Mouse (Mus musculus): ENCODE data around the gene Sprr2h. TPM values are rescaled to one million over a fixed set of nuclear protein-coding genes. Genes with fewer than 3 reads are reported as not detected.

The Sprr2h gene
- polyA plus RNA-seq (2012; rRNA removed), result not detected in 2 replicates

DNA sequence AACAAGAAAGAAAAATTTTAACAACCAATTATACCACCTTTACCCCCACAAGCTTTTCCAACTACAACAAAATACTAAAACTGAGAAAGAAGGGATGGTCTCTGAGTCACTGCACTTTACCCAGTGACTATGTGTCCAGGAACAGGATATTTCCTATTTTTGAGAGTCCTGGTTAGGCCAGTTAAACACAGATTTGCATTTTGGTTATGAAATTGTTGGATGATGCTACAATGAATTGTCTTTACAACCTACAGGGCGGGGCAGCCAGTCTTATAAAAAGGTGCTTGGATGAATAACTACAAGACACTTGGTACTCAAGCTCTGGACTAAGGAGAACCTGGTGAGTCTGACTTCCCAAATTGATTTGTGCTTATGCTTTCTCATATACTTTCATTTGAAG is at the start of gene Sprr2h:
Gene Sprr2h (plus strand): TSS at position 301 of the 400 bp plus-strand sequence.

DNA sequence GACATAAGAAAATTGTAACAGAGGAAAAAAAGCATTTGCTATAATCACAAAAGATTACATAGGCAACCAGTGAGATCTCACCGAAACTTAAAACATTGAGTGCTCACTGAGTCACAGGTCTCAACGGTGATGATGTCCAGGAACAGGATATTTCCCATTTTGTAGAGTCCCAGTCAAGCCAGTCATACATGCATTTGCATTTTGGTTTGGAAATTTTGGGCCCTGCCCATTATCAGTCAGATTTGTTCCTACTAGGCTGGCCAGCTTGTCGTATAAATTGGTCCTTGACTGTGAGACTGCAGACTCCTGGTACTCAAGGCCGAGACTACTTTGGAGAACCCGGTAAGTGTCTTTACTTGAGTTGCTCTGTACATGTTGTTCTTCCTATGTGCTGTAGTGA is 46.6 kb upstream of the Sprr2h start, which contains the start of gene Sprr2d:
Gene Sprr2d (plus strand): TSS at position 301 of the 400 bp plus-strand sequence.

DNA sequence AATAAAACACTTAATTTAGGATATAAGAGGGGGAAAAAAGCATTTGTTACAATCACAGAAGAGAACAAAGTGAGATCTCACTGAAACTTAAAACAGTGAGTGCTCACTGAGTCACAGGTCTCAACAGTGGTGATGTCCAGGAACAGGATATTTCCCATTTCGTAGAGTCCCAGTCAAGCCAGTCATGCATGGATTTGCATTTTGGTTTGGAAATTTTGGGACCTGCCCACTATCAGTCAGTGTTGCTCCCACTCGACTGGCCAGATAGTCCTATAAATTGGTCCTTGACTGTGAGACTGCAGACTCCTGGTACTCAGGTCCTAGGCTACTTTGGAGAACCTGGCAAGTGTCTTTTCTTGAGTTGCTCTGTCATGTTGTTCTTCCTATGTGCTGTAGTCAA is 33.6 kb upstream of the Sprr2h start, which contains the start of gene Sprr2e:
Gene Sprr2e (plus strand): TSS at position 301 of the 400 bp plus-strand sequence.

DNA sequence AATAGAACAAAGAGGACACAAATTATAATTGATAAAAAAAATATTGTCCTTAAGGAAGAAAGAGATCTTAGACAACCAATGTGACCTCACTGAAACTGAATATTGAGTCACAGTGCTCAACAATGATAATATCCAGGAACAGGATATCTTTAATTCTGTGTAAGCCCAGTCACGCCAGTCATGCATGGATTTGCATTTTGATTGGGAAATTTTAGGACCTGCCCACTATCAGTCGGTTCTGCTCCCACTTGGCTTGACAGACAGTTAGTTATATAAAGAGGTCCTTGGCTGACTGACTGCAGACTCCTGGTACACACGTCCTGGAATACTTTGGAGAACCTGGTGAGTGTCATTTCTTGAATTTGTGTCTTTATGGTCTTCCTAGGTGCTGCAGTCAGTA is 20.6 kb upstream of the Sprr2h start, which contains the start of gene Sprr2f:
Gene Sprr2f (plus strand): TSS at position 301 of the 400 bp plus-strand sequence.

DNA sequence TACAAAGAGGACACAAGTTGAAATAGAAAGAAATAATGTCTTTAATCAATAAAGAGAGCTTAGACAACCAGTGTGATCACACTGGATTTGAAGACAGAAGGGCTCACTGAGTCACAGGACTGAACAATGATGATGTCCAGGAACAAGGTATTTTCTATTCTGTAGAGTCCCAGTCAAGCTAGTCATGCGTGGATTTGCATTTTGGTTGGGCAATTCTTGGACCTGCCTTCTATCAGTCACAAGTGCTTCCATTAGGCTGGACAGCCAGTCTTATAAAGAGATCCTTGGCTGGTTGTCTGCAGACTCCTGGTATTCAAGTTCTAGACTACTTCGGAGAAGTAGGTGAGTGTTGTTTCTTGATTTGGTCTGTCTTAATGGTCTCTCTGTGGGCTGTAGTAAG is 22.2 kb downstream of the Sprr2h start, which contains the start of gene Sprr2i:
Gene Sprr2i (plus strand): TSS at position 301 of the 400 bp plus-strand sequence.

DNA sequence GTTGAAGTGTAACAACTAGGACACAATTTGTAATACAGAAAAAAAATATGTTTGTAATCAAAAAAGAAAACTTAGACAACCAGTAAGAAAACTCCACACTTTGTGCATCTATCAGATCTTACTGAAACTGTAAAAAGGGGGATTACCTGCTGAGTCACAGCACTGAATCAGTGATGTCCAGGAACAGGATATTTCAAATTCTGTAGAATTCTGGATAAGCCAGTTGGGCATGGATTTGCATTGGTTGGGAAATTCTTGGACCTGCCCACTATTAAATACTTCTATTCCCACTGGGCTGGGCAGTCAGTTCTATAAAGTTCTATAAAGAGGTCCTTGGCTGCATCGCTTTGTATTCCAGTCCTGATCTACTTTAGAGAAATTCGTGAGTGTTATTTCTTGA is 32.3 kb downstream of the Sprr2h start, which contains the start of gene Sprr2j-ps:
Gene Sprr2j-ps (plus strand): TSS at position 301 of the 400 bp plus-strand sequence.

DNA sequence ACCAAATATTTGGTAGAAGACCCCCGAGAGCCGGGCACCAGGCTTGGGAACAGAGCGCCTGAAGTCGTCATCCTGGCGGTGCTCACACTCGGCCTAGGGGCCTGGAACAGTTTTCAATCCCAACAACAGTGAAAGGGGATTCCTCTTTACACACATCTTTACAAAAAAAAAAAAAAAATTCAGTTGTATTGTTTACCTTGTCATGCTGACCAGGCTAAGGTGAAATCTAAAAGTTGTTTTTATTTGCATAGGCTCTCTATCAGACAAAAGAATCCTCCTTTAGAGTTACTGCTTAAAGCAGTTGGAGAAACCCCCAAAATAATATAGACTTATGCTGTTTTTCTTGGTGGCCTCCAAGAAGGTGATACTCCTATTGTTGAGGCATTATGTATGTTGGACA is 43.8 kb downstream of the Sprr2h start, which contains the start of gene Gm9774:
Gene Gm9774 (minus strand): TSS at position 101 of the 400 bp plus-strand sequence.

DNA sequence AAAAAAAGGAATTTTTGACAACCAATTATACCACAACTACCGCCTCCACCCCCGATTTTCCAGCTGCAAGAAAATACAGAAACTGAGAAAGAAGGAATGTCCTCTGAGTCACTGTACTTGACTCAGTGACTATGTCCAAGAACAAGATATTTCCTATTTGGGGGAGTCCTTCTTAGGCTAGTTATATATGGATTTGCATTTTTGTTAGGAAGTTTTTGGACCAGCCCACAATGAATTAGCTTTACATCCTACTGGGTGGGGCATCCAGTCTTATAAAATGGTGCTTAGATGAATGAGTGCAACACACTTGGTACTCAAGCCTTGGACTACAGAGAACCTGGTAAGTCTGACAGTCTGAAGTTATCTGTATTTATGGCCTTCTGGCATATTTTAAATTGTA is 46.8 kb downstream of the Sprr2h start, which contains the start of gene Sprr2k:
Gene Sprr2k (plus strand): TSS at position 301 of the 400 bp plus-strand sequence.

Other genes with a start within 250 kb of the Sprr2h start
- not detected in 2 replicates for gene Lelp1, start 242.9 kb upstream of the Sprr2h start, polyA plus RNA-seq (2012; rRNA removed)
- gene Sprr2a1, start 169.9 kb upstream of the Sprr2h start, polyA plus RNA-seq (2012; rRNA removed), result not detected in 2 replicates
- 0.19 and 0.24 TPM in 2 replicates for gene Sprr2a2, start 169.8 kb upstream of the Sprr2h start, polyA plus RNA-seq (2012; rRNA removed)
- gene Sprr2a3, start 100.3 kb upstream of the Sprr2h start, polyA plus RNA-seq (2012; rRNA removed), result not detected in 2 replicates
- not detected in 2 replicates for gene Sprr2b, start 69.1 kb upstream of the Sprr2h start, polyA plus RNA-seq (2012; rRNA removed)
- not detected in 2 replicates for gene Sprr2d, start 46.5 kb upstream of the Sprr2h start, polyA plus RNA-seq (2012; rRNA removed)
- not detected in 2 replicates for gene Sprr2e, start 33.5 kb upstream of the Sprr2h start, polyA plus RNA-seq (2012; rRNA removed)
- gene Sprr2f, start 20.5 kb upstream of the Sprr2h start, polyA plus RNA-seq (2012; rRNA removed), result not detected in 2 replicates
- gene Sprr2i, start 22.3 kb downstream of the Sprr2h start, polyA plus RNA-seq (2012; rRNA removed), result not detected in 2 replicates
- not detected in 2 replicates for gene Sprr2j-ps, start 32.4 kb downstream of the Sprr2h start, polyA plus RNA-seq (2012; rRNA removed)
- 3.4 and 4.3 TPM in 2 replicates for gene Gm9774, start 43.7 kb downstream of the Sprr2h start, polyA plus RNA-seq (2012; rRNA removed)
- 0.05 TPM in 1 of 2 replicates, not detected in the other for gene Sprr2k, start 46.9 kb downstream of the Sprr2h start, polyA plus RNA-seq (2012; rRNA removed)
- gene Sprr1b, start 53.1 kb downstream of the Sprr2h start, polyA plus RNA-seq (2012; rRNA removed), result not detected in 2 replicates
- not detected in 2 replicates for gene Sprr3, start 73.0 kb downstream of the Sprr2h start, polyA plus RNA-seq (2012; rRNA removed)
- gene Sprr1a, start 100.2 kb downstream of the Sprr2h start, polyA plus RNA-seq (2012; rRNA removed), result 0.06 TPM in 1 of 2 replicates, not detected in the other
- not detected in 2 replicates for gene Sprr4, start 114.8 kb downstream of the Sprr2h start, polyA plus RNA-seq (2012; rRNA removed)
- not detected in 2 replicates for gene 2310046K23Rik, start 148.8 kb downstream of the Sprr2h start, polyA plus RNA-seq (2012; rRNA removed)
- gene Ivl, start 188.1 kb downstream of the Sprr2h start, polyA plus RNA-seq (2012; rRNA removed), result 0.03 TPM in 2 replicates
- gene Smcp, start 203.3 kb downstream of the Sprr2h start, polyA plus RNA-seq (2012; rRNA removed), result 0.03 TPM in 1 of 2 replicates, not detected in the other
- gene 2210017I01Rik, start 221.8 kb downstream of the Sprr2h start, polyA plus RNA-seq (2012; rRNA removed), result not detected in 2 replicates
- not detected in 2 replicates for gene Lce6a, start 236.0 kb downstream of the Sprr2h start, polyA plus RNA-seq (2012; rRNA removed)